Mouse (Mus musculus) forebrain, postnatal 0 days (tissue): ENCODE measurements around the gene 1700017N19Rik. TPM values are rescaled to one million over a fixed set of nuclear protein-coding genes. Genes with fewer than 3 reads are reported as not detected.
"Not testable (repeated sequence)": the region's sequence is repeated elsewhere in the genome, so short reads cannot be mapped to it uniquely, and the experiment has no call there.

ENCODE experiments used
- ATAC-seq: fragments of 200-750 bp; cut with Nextera tagmentation; 2 replicates; pipeline ENCODE4 v1.8.0; 2017; ENCODE audit warnings: mild to moderate bottlenecking, moderate library complexity
- DNase-seq: peaks from one replicate; pipeline ENCODE4 v3.0.0-alpha.2; 2015
- H3K27ac ChIP-seq: fragments of 300-500 bp; sonication (generic); 2 replicates; pipeline ENCODE4 v1.5.1; 2014; ENCODE audit warnings: low read depth, mild to moderate bottlenecking, antibody characterized with exemption, low read length, moderate library complexity, mixed read lengths
- H3K27me3 ChIP-seq: fragments of 300-500 bp; sonication (generic); 2 replicates; pipeline ENCODE4 v1.6.1; 2014; ENCODE audit warnings: mild to moderate bottlenecking, low read length, mixed read lengths; ENCODE audit not compliant: insufficient read depth
- H3K36me3 ChIP-seq: fragments of 300-500 bp; sonication (generic); 2 replicates; pipeline ENCODE4 v1.6.1; 2014; ENCODE audit warnings: mild to moderate bottlenecking, moderate library complexity; ENCODE audit not compliant: insufficient read depth
- H3K4me1 ChIP-seq: fragments of 300-500 bp; sonication (generic); 2 replicates; pipeline ENCODE4 v1.6.1; 2014; ENCODE audit warnings: antibody characterized with exemption; ENCODE audit not compliant: insufficient read depth
- H3K4me2 ChIP-seq: fragments of 300-500 bp; sonication (generic); 2 replicates; pipeline ENCODE4 v1.6.1; 2014; ENCODE audit warnings: low read depth, mild to moderate bottlenecking, moderate library complexity
- H3K4me3 ChIP-seq: fragments of 300-500 bp; sonication (generic); 2 replicates; pipeline ENCODE4 v1.5.1; 2014; ENCODE audit warnings: low read depth, low read length, mixed read lengths
- H3K9ac ChIP-seq: fragments of 300-500 bp; sonication (generic); 2 replicates; pipeline ENCODE4 v1.6.1; 2014; ENCODE audit warnings: mild to moderate bottlenecking
- H3K9me3 ChIP-seq: fragments of 300-500 bp; sonication (generic); 2 replicates; pipeline ENCODE4 v1.6.1; 2016; ENCODE audit warnings: low read length
- CTCF ChIP-seq: sonication (generic); IDR thresholded peaks from 2 replicates; pipeline ENCODE4 v1.5.1; 2016; ENCODE audit warnings: antibody characterized with exemption, control low read depth, low read depth
- WGBS: fragments of 180-500 bp; shearing (Covaris S2); extraction: QIAGEN DNeasy Blood & Tissue Kit; methylation state at CpG from one replicate; pipeline ENCODE4 v1.1.7; 2014; 5-methylcytosine and 5-hydroxymethylcytosine counted together
- polyA plus RNA-seq: library from polyadenylated mRNA; unstranded; fragments of >200 nt; fragmentation: Nextera tagmentation; extraction: Ambion mirVana; gene quantifications from 2 replicates; pipeline ENCODE4 v1.2.1, GENCODE M21; 2015
- total RNA-seq: library from RNA; depleted of rRNA; stranded (reverse); fragments of >200 nt; gene quantifications from 2 replicates; pipeline ENCODE4 v1.2.3, GENCODE M21; 2014; rRNA removed

Gene 1700017N19Rik
- not detected in 2 replicates for total RNA-seq
- 0.08 and 0.24 TPM in 2 replicates for polyA plus RNA-seq

GRCm38 (mm10) chr10:100590323-100590722, at the start of gene 1700017N19Rik, which contains the start of gene 4930430F08Rik:
Gene 1700017N19Rik, plus strand, starts transcription at chr10:100590484.
Gene 4930430F08Rik, minus strand, starts transcription at chr10:100590423.
- 82% methylated on average over 1 of the region's 1 CpGs for WGBS
- peak within 1 kb of the TSS; percentile 79; the same call in 1 of the 2 replicates for H3K9ac ChIP-seq
- TF ChIP-seq CTCF: no peak

GRCm38 (mm10) chr10:100556566-100557175, 33.6 kb upstream of the 1700017N19Rik start:
- Histone ChIP-seq H3K9ac (no peak overlapping the region), H3K4me1 (no peaks in the 10 kb centered on the region), H3K4me3 (no peak overlapping the region), H3K36me3 (peaks cover 4% of the 10 kb centered on the region; the same call in 1 of the 2 replicates), H3K27ac (0 out of 2 replicates have a peak overlapping the region, but pooled peaks have one; percentile 29), H3K27me3 (no peaks in the 10 kb centered on the region), H3K4me2 (no peak overlapping the region), H3K9me3 (no peaks in the 10 kb centered on the region)
- peak; percentile 76 for ATAC-seq
- no peak for TF ChIP-seq CTCF
- peak; percentile 6 for DNase-seq
- WGBS: 46% methylated on average over 3 of the region's 3 CpGs

More at GRCm38 (mm10) chr10:100590323-100590722, at the start of gene 1700017N19Rik, which contains the start of gene 4930430F08Rik:
- no peak within 1 kb of the TSS for H3K27ac ChIP-seq
- no peak for ATAC-seq
- no peak for DNase-seq
- no peaks in the 10 kb centered on the region for H3K27me3 ChIP-seq
- H3K4me3 ChIP-seq: peak within 1 kb of the TSS; percentile 66
- H3K4me2 ChIP-seq: peak within 1 kb of the TSS; percentile 82
- H3K4me1 ChIP-seq: 0 out of 2 replicates have a peak, but pooled peaks cover 6% of the 10 kb centered on the region
- no peaks in the 10 kb centered on the region for H3K36me3 ChIP-seq
- no peaks in the 10 kb centered on the region for H3K9me3 ChIP-seq

- not testable (repeated sequence) for H3K27me3 ChIP-seq, H3K4me3 ChIP-seq, H3K9ac ChIP-seq, H3K27ac ChIP-seq, H3K4me1 ChIP-seq, ATAC-seq, H3K9me3 ChIP-seq, DNase-seq, H3K4me2 ChIP-seq
- H3K36me3 ChIP-seq: peaks cover 17% of the 10 kb centered on the region
- WGBS: 94% methylated on average over 3 of the region's 3 CpGs
Measured at GRCm38 (mm10) chr10:100560194-100560883, 29.9 kb upstream of the 1700017N19Rik start.

- no peak for ATAC-seq
- Histone ChIP-seq H3K27me3 (no peaks in the 10 kb centered on the region), H3K4me1 (no peaks in the 10 kb centered on the region), H3K4me3 (no peak overlapping the region), H3K9ac (no peak overlapping the region), H3K9me3 (no peaks in the 10 kb centered on the region), H3K4me2 (no peak overlapping the region), H3K36me3 (peaks cover 24% of the 10 kb centered on the region), H3K27ac (no peak overlapping the region)
- no peak for DNase-seq
- 87% methylated on average over 3 of the region's 3 CpGs for WGBS
- TF ChIP-seq CTCF: no peak
Measured at GRCm38 (mm10) chr10:100564112-100564511, 26.2 kb upstream of the 1700017N19Rik start.

GRCm38 (mm10) chr10:100571707-100572106, 18.6 kb upstream of the 1700017N19Rik start:
- Histone ChIP-seq H3K27ac (no peak overlapping the region), H3K4me3 (no peak overlapping the region), H3K36me3 (peaks cover 44% of the 10 kb centered on the region), H3K9me3 (no peaks in the 10 kb centered on the region), H3K4me1 (no peaks in the 10 kb centered on the region), H3K4me2 (no peak overlapping the region), H3K9ac (no peak overlapping the region), H3K27me3 (no peaks in the 10 kb centered on the region)
- TF ChIP-seq CTCF: no peak
- no peak for ATAC-seq
- 92% methylated on average over 3 of the region's 3 CpGs for WGBS
- no peak for DNase-seq

GRCm38 (mm10) chr10:100574505-100575149, 15.7 kb upstream of the 1700017N19Rik start:
- H3K9me3 ChIP-seq: no peaks in the 10 kb centered on the region
- peaks cover 41% of the 10 kb centered on the region for H3K36me3 ChIP-seq
- no peak overlapping the region for H3K9ac ChIP-seq
- H3K4me2 ChIP-seq: no peak overlapping the region
- TF ChIP-seq CTCF: no peak
- no peak overlapping the region for H3K4me3 ChIP-seq
- no peaks in the 10 kb centered on the region for H3K27me3 ChIP-seq
- 89% methylated on average over 7 of the region's 7 CpGs for WGBS
- H3K27ac ChIP-seq: no peak overlapping the region
- DNase-seq (no peak), ATAC-seq (no peak)
- H3K4me1 ChIP-seq: no peaks in the 10 kb centered on the region
